Mouse (Mus musculus): ENCODE measurements around the gene Rbmxl1.

DNA sequence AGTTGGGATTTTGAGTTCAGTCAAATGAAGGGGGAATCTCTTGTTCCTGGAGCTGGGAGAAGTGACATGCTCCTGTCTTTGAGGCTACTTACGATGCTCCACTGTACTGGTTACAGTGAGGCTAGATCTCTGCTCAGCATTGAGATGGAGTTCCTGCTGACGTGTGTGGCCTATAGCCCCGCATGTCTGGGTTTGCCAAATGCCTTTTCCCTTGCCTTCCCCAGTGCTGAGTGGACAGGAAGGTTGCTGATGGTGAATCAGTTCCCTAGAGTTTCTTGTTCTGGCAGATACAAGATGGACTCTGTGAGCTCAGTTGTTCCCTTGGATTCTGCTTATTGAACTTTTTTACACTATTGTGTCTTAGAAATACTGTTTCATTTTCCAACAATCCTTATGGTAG is 2.2 kb upstream of the Rbmxl1 start:
- TF ChIP-seq FLI1 (IDR thresholded peaks at IDR 0.05; ENCODE audit: low read length) (no peak), GATA1 (IDR thresholded peaks at IDR 0.05; ENCODE audit: borderline replicate concordance, low read length) (no peak)

Measured in megakaryocyte, embryonic 14.5 days (primary cell).